Mouse (Mus musculus) intestine, embryonic 16.5 days (tissue): ENCODE measurements at regions not wholly inside any gene's neighbourhood (a gene's known extent, or its start where the extent isn't known, plus 50 kb on each side); places are given as distances from the start of the nearest gene placed in this dataset.

Experiments
- ATAC-seq: fragments of 200-750 bp; cut with Nextera tagmentation; 2 replicates; pipeline ENCODE4 v1.8.0; 2017; ENCODE audit warnings: moderate TSS enrichment, moderate library complexity
- H3K27ac ChIP-seq: fragments of 300-500 bp; sonication (generic); 2 replicates; pipeline ENCODE4 v1.5.1; 2014; ENCODE audit warnings: mild to moderate bottlenecking, low read length
- H3K27me3 ChIP-seq: fragments of 300-500 bp; sonication (generic); replicated peaks from 2 replicates; pipeline ENCODE4 v1.6.1; 2014; ENCODE audit warnings: low read length, control low read depth, mixed read lengths; ENCODE audit not compliant: control insufficient read depth, insufficient read depth
- H3K36me3 ChIP-seq: fragments of 300-500 bp; sonication (generic); 2 replicates; pipeline ENCODE4 v1.6.1; 2014; ENCODE audit warnings: low read length, control low read depth; ENCODE audit not compliant: control insufficient read depth, insufficient read depth
- H3K4me1 ChIP-seq: fragments of 300-500 bp; sonication (generic); 2 replicates; pipeline ENCODE4 v1.6.1; 2014; ENCODE audit warnings: low read length, control low read depth, mixed read lengths; ENCODE audit not compliant: control insufficient read depth, insufficient read depth
- H3K4me2 ChIP-seq: fragments of 300-500 bp; sonication (generic); 2 replicates; pipeline ENCODE4 v1.6.1; 2014; ENCODE audit warnings: low read depth, low read length, control low read depth
- H3K4me3 ChIP-seq: fragments of 300-500 bp; sonication (generic); 2 replicates; pipeline ENCODE4 v1.5.1; 2014; ENCODE audit warnings: mild to moderate bottlenecking, low read length
- H3K9ac ChIP-seq: fragments of 300-500 bp; sonication (generic); 2 replicates; pipeline ENCODE4 v1.6.1; 2014; ENCODE audit warnings: low read depth, low read length
- H3K9me3 ChIP-seq: fragments of 300-500 bp; sonication (generic); 2 replicates; pipeline ENCODE4 v1.6.1; 2016; ENCODE audit warnings: low read length, control low read depth; ENCODE audit not compliant: control insufficient read depth
- WGBS: fragments of 180-500 bp; shearing (Covaris S2); extraction: QIAGEN DNeasy Blood & Tissue Kit; methylation state at CpG from one replicate; pipeline ENCODE4 v1.1.7; 2014; 5-methylcytosine and 5-hydroxymethylcytosine counted together

- no peak overlapping the region for H3K4me2 ChIP-seq
- no peaks in the 10 kb centered on the region for H3K36me3 ChIP-seq
- WGBS: 70% methylated on average over 4 of the region's 4 CpGs
- H3K4me1 ChIP-seq: no peaks in the 10 kb centered on the region
- no peaks in the 10 kb centered on the region for H3K9me3 ChIP-seq
- no peak overlapping the region for H3K27ac ChIP-seq
- H3K4me3 ChIP-seq: no peak overlapping the region
- H3K27me3 ChIP-seq: no peaks in the 10 kb centered on the region
- ATAC-seq: no peak
- no peak overlapping the region for H3K9ac ChIP-seq
Observed at GRCm38 (mm10) chr12:16381026-16381425, 229.7 kb downstream of the Lpin1 start.

GRCm38 (mm10) chr12:16380346-16380745 lies 230.4 kb downstream of the Lpin1 start:
- ATAC-seq: no peak
- 55% methylated on average over 2 of the region's 2 CpGs for WGBS
- no peak overlapping the region for H3K4me3 ChIP-seq

GRCm38 (mm10) chr12:16379415-16379814 lies 231.4 kb downstream of the Lpin1 start:
- Histone ChIP-seq H3K36me3 (no peaks in the 10 kb centered on the region), H3K9ac (no peak overlapping the region), H3K27ac (no peak overlapping the region), H3K4me3 (no peak overlapping the region), H3K4me1 (no peaks in the 10 kb centered on the region), H3K9me3 (no peaks in the 10 kb centered on the region), H3K4me2 (no peak overlapping the region), H3K27me3 (no peaks in the 10 kb centered on the region)
- 67% methylated on average over 2 of the region's 2 CpGs for WGBS
- ATAC-seq: no peak

More at GRCm38 (mm10) chr12:16380346-16380745, 230.4 kb downstream of the Lpin1 start:
- Histone ChIP-seq H3K4me2 (no peak overlapping the region), H3K36me3 (no peaks in the 10 kb centered on the region), H3K4me1 (no peaks in the 10 kb centered on the region), H3K9ac (no peak overlapping the region), H3K27ac (no peak overlapping the region), H3K27me3 (no peaks in the 10 kb centered on the region), H3K9me3 (no peaks in the 10 kb centered on the region)

GRCm38 (mm10) chr12:16378501-16378900 lies 232.3 kb downstream of the Lpin1 start:
- Histone ChIP-seq H3K9ac (no peak overlapping the region), H3K27me3 (no peaks in the 10 kb centered on the region), H3K4me2 (no peak overlapping the region), H3K36me3 (no peaks in the 10 kb centered on the region), H3K4me1 (no peaks in the 10 kb centered on the region), H3K4me3 (no peak overlapping the region), H3K9me3 (no peaks in the 10 kb centered on the region), H3K27ac (no peak overlapping the region)
- no peak for ATAC-seq
- 81% methylated on average over 3 of the region's 3 CpGs for WGBS

GRCm38 (mm10) chr12:16374331-16374996 lies 236.3 kb downstream of the Lpin1 start:
- no peak overlapping the region for H3K4me2 ChIP-seq
- no peaks in the 10 kb centered on the region for H3K27me3 ChIP-seq
- no peak overlapping the region for H3K27ac ChIP-seq
- H3K4me1 ChIP-seq: no peaks in the 10 kb centered on the region
- no peak overlapping the region for H3K9ac ChIP-seq
- WGBS: 76% methylated on average over 4 of the region's 4 CpGs
- H3K9me3 ChIP-seq: no peaks in the 10 kb centered on the region
- H3K4me3 ChIP-seq: no peak overlapping the region
- H3K36me3 ChIP-seq: no peaks in the 10 kb centered on the region
- ATAC-seq: no peak

GRCm38 (mm10) chr12:16370061-16370460 lies 240.7 kb downstream of the Lpin1 start:
- WGBS: 57% methylated on average over 7 of the region's 7 CpGs
- ATAC-seq: no peak
- no peak overlapping the region for H3K4me3 ChIP-seq

GRCm38 (mm10) chr12:16362341-16362740 lies 248.4 kb downstream of the Lpin1 start:
- H3K9ac ChIP-seq: no peak overlapping the region
- no peak overlapping the region for H3K27ac ChIP-seq
- no peak overlapping the region for H3K4me2 ChIP-seq
- ATAC-seq: no peak
- H3K4me1 ChIP-seq: no peaks in the 10 kb centered on the region
- H3K36me3 ChIP-seq: no peaks in the 10 kb centered on the region
- peaks cover 6% of the 10 kb centered on the region; the same call in 1 of the 2 replicates for H3K9me3 ChIP-seq
- H3K27me3 ChIP-seq: no peaks in the 10 kb centered on the region
- H3K4me3 ChIP-seq: no peak overlapping the region

More at GRCm38 (mm10) chr12:16370061-16370460, 240.7 kb downstream of the Lpin1 start:
- no peak overlapping the region for H3K27ac ChIP-seq
- H3K9me3 ChIP-seq: no peaks in the 10 kb centered on the region
- no peak overlapping the region for H3K9ac ChIP-seq
- H3K36me3 ChIP-seq: no peaks in the 10 kb centered on the region
- H3K4me2 ChIP-seq: no peak overlapping the region
- no peaks in the 10 kb centered on the region for H3K27me3 ChIP-seq
- H3K4me1 ChIP-seq: no peaks in the 10 kb centered on the region

GRCm38 (mm10) chr12:16358831-16359230 lies 251.9 kb downstream of the Lpin1 start:
- no peak overlapping the region for H3K9ac ChIP-seq
- no peaks in the 10 kb centered on the region for H3K27me3 ChIP-seq
- no peak overlapping the region for H3K27ac ChIP-seq
- H3K4me3 ChIP-seq: no peak overlapping the region
- no peaks in the 10 kb centered on the region for H3K4me1 ChIP-seq
- no peaks in the 10 kb centered on the region for H3K36me3 ChIP-seq
- peaks cover 6% of the 10 kb centered on the region; the same call in 1 of the 2 replicates for H3K9me3 ChIP-seq
- no peak for ATAC-seq
- H3K4me2 ChIP-seq: no peak overlapping the region
- 19% methylated on average over 1 of the region's 1 CpGs for WGBS

GRCm38 (mm10) chr12:16354711-16355110 lies 256.1 kb downstream of the Lpin1 start:
- Histone ChIP-seq H3K4me1 (no peaks in the 10 kb centered on the region), H3K27ac (no peak overlapping the region), H3K27me3 (no peaks in the 10 kb centered on the region), H3K9ac (no peak overlapping the region), H3K36me3 (no peaks in the 10 kb centered on the region), H3K4me2 (no peak overlapping the region), H3K9me3 (no peaks in the 10 kb centered on the region), H3K4me3 (no peak overlapping the region)
- 81% methylated on average over 1 of the region's 1 CpGs for WGBS
- ATAC-seq: no peak

- H3K4me1 ChIP-seq: no peaks in the 10 kb centered on the region
- H3K27me3 ChIP-seq: no peaks in the 10 kb centered on the region
- H3K4me2 ChIP-seq: no peak overlapping the region
- no peaks in the 10 kb centered on the region for H3K36me3 ChIP-seq
- ATAC-seq: no peak
- no peak overlapping the region for H3K9ac ChIP-seq
- no peaks in the 10 kb centered on the region for H3K9me3 ChIP-seq
- no peak overlapping the region for H3K4me3 ChIP-seq
- H3K27ac ChIP-seq: no peak overlapping the region
Observed at GRCm38 (mm10) chr12:16351751-16352150, 259.0 kb downstream of the Lpin1 start.
